Mouse (Mus musculus) liver, embryonic 14.5 days (tissue): ENCODE results near the gene Mtus2. TPM values are rescaled to one million over a fixed set of nuclear protein-coding genes. Genes with fewer than 3 reads are reported as not detected.

Experiments used
- ATAC-seq: fragments of 200-750 bp; cut with Nextera tagmentation; 2 replicates; pipeline ENCODE4 v1.8.0; 2017; ENCODE audit warnings: moderate number of reproducible peaks, mild to moderate bottlenecking, moderate library complexity; ENCODE audit not compliant: insufficient read depth
- DNase-seq, 3 experiments: peaks; one replicate each; pipeline ENCODE4 v3.0.0-alpha.2; 2012 to 2013; ENCODE audit warnings: low read depth in 3 of 3, low spot score in 3 of 3
- H3K27ac ChIP-seq: fragments of 300-500 bp; sonication (generic); 2 replicates; pipeline ENCODE4 v1.5.1; 2014; ENCODE audit warnings: moderate library complexity, mild to moderate bottlenecking, control low read depth, inconsistent platforms
- H3K27me3 ChIP-seq: fragments of 300-500 bp; sonication (generic); 2 replicates; pipeline ENCODE4 v1.6.1; 2014; ENCODE audit warnings: mild to moderate bottlenecking, low read length, moderate library complexity; ENCODE audit not compliant: control insufficient read depth, insufficient read depth
- H3K36me3 ChIP-seq: fragments of 300-500 bp; sonication (generic); replicated peaks from 2 replicates; pipeline ENCODE4 v1.6.1; 2014; ENCODE audit warnings: low read depth; ENCODE audit not compliant: control insufficient read depth, insufficient read depth
- H3K4me1 ChIP-seq, 2 experiments: fragments of 200-500 bp in 1 of 2; fragments of 300-500 bp in 1 of 2; sonication (generic) in 1 of 2; replicated peaks; 2 replicates each; pipeline ENCODE4 v1.6.1; 2012 to 2014; ENCODE audit warnings: antibody characterized with exemption in 1 of 2, inconsistent platforms in 1 of 2, low read length in 1 of 2; ENCODE audit not compliant: control insufficient read depth in 2 of 2, insufficient read depth in 2 of 2
- H3K4me2 ChIP-seq: fragments of 300-500 bp; sonication (generic); 2 replicates; pipeline ENCODE4 v1.6.1; 2014; ENCODE audit warnings: low read depth, mild to moderate bottlenecking, control low read depth, moderate library complexity
- H3K4me3 ChIP-seq, 2 experiments: fragments of 200-500 bp in 1 of 2; fragments of 300-500 bp in 1 of 2; sonication (generic) in 1 of 2; 2 replicates each; pipeline ENCODE4 v1.5.1; 2012 to 2014; ENCODE audit warnings: low read depth in 2 of 2, low read length in 2 of 2, mild to moderate bottlenecking in 2 of 2, control low read depth in 1 of 2, inconsistent platforms in 1 of 2, moderate library complexity in 1 of 2; ENCODE audit not compliant: insufficient read depth in 1 of 2
- H3K9ac ChIP-seq: fragments of 300-500 bp; sonication (generic); replicated peaks from 2 replicates; pipeline ENCODE4 v1.6.1; 2014; ENCODE audit warnings: mild to moderate bottlenecking, control low read depth, moderate library complexity
- H3K9me3 ChIP-seq: fragments of 300-500 bp; sonication (generic); 2 replicates; pipeline ENCODE4 v1.6.1; 2016; ENCODE audit warnings: low read length, mixed read lengths; ENCODE audit not compliant: control insufficient read depth
- CTCF ChIP-seq: IDR thresholded peaks from 2 replicates; pipeline ENCODE4 v1.5.1; 2016; ENCODE audit warnings: antibody characterized with exemption, low read depth, control low read depth
- EP300 ChIP-seq: IDR thresholded peaks from 2 replicates; pipeline ENCODE4 v1.6.1; 2016; ENCODE audit warnings: antibody characterized with exemption, low read depth
- WGBS: fragments of 180-500 bp; shearing (Covaris S2); extraction: QIAGEN DNeasy Blood & Tissue Kit; methylation state at CpG from one replicate; pipeline ENCODE4 v1.1.7; 2014; ENCODE audit not compliant: insufficient replicate concordance; 5-methylcytosine and 5-hydroxymethylcytosine counted together
- polyA plus RNA-seq, 2 experiments: library from polyadenylated mRNA; depleted of rRNA in 1 of 2; stranded (reverse) in 1 of 2; unstranded in 1 of 2; fragments of >200 nt; fragmentation: Nextera tagmentation in 1 of 2; extraction: Ambion mirVana in 1 of 2; gene quantifications; 2 replicates each; pipeline versions ENCODE4 v1.2.1 to v1.2.3; 2012 to 2014

Mtus2 gene
- polyA plus RNA-seq, 2 experiments, result 0.48 to 0.80 TPM

- Histone ChIP-seq H3K36me3 (no peaks in the 10 kb centered on the region), H3K9ac (no peak overlapping the region), H3K4me3 (no peak overlapping the region), H3K27ac (no peak overlapping the region), H3K4me1 (no peaks in the 10 kb centered on the region), H3K27me3 (no peaks in the 10 kb centered on the region), H3K9me3 (no peaks in the 10 kb centered on the region), H3K4me2 (no peak overlapping the region)
- ATAC-seq (no peak), DNase-seq (no peak)
- WGBS, result 74% methylated on average over 3 of the region's 3 CpGs
- TF ChIP-seq EP300 (no peak), CTCF (no peak)
These were observed 184.5 kb downstream of the Mtus2 start for GRCm38 (mm10) chr5:148141662-148142061.

- Histone ChIP-seq H3K9me3 (no peaks in the 10 kb centered on the region), H3K36me3 (no peaks in the 10 kb centered on the region), H3K4me3 (no peak overlapping the region), H3K27ac (no peak overlapping the region), H3K9ac (no peak overlapping the region), H3K27me3 (no peaks in the 10 kb centered on the region), H3K4me2 (no peak overlapping the region), H3K4me1 (no peaks in the 10 kb centered on the region)
- no peak for TF ChIP-seq EP300
- TF ChIP-seq CTCF, result no peak
- no peak for ATAC-seq
- DNase-seq, result no peak
- WGBS, result 62% methylated on average over 12 of the region's 12 CpGs
These were observed 189.2 kb downstream of the Mtus2 start for GRCm38 (mm10) chr5:148146200-148146823.

DNA sequence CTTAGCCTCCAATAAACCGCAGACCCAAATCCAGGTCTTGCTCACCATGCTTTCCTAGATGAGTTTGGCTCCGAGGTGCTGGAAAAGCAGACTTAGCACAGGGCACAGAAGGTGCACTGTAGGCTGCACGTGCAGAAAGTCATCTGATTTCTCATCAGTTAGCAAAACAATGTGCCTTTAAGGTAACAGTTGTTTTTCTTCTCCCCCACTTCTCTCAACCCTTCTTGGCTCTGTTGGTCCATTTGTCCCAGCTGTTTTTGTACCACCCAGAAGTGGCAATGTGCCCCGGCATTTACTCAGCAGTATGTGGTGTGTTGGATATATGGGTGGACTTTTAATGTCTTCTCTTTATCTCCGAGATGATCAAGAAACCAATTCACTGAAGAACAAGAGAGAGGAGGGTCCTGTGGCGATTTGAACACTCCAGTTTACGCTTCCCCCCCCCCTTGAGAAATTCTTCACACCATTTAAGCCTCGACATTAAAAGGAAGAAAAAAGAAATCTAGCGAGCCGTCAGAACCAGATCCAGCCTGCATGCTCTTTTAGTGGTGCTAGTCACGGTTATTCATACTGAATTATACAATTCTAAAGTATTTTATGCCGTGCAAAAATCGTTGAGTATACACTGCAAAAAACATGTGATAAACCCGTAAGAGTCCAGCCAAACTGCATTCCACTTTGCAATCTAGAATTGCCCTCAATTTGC, 194.9 kb downstream of the Mtus2 start:
- no peak overlapping the region for H3K4me2 ChIP-seq
- no peak overlapping the region for H3K27ac ChIP-seq
- no peak overlapping the region for H3K4me3 ChIP-seq
- H3K36me3 ChIP-seq, result no peaks in the 10 kb centered on the region
- ATAC-seq (no peak), DNase-seq (no peak)
- WGBS, result 68% methylated on average over 14 of the region's 14 CpGs
- no peak overlapping the region for H3K9ac ChIP-seq
- no peaks in the 10 kb centered on the region for H3K27me3 ChIP-seq
- H3K4me1 ChIP-seq, result no peaks in the 10 kb centered on the region
- H3K9me3 ChIP-seq, result no peaks in the 10 kb centered on the region
- TF ChIP-seq EP300 (no peak), CTCF (no peak)

DNA sequence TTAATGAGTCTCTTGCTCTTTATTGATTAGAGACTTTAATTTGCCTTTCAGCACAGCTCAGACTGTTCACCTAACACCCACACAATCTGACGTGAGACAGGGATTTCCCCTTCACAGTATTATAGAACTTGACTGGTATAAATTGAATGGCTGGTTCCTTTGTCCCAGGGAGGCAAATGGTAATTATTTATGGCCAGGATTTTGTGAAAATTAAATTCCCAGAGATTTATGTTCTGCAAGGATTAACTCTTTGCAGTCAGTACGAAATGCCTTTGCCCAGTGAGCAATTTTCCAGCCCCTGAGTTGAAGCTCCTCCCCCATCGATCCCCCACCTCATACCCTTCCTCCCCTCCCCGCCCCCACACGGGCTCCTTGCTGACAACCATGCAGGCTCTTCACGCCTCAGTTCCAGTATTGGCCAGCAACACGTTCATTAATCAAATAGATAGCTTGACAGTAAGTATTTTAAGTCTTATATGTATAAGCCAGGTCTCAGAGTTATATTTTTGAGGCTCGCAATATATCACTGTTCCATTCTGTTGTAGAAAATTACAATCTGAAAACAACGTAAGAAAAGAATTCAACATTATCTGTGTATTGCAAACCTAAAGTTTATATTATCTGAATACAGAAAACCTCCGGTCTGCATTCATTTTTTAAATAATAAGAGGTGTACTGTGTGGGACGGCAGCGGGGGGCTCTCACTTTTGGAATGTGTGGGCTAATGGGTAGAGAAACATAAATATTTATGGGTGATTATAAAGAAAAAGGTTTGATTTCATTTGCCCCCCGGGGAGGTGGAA, 195.7 kb downstream of the Mtus2 start:
- H3K9me3 ChIP-seq, result no peaks in the 10 kb centered on the region
- H3K9ac ChIP-seq, result no peak overlapping the region
- no peak overlapping the region for H3K4me2 ChIP-seq
- H3K27ac ChIP-seq, result no peak overlapping the region
- no peak overlapping the region for H3K4me3 ChIP-seq
- WGBS, result 59% methylated on average over 13 of the region's 13 CpGs
- no peak for TF ChIP-seq EP300
- TF ChIP-seq CTCF, result no peak
- no peaks in the 10 kb centered on the region for H3K4me1 ChIP-seq
- no peaks in the 10 kb centered on the region for H3K27me3 ChIP-seq
- H3K36me3 ChIP-seq, result no peaks in the 10 kb centered on the region
- ATAC-seq (no peak), DNase-seq (no peak)

GRCm38 (mm10) chr5:148153403-148153713, 196.2 kb downstream of the Mtus2 start:
- no peaks in the 10 kb centered on the region for H3K4me1 ChIP-seq
- no peak overlapping the region for H3K9ac ChIP-seq
- 67% methylated on average over 9 of the region's 9 CpGs for WGBS
- ATAC-seq, result no peak
- H3K4me2 ChIP-seq, result no peak overlapping the region
- H3K4me3 ChIP-seq, result no peak overlapping the region
- no peaks in the 10 kb centered on the region for H3K36me3 ChIP-seq
- no peaks in the 10 kb centered on the region for H3K27me3 ChIP-seq
- TF ChIP-seq CTCF (no peak), EP300 (no peak)
- no peak overlapping the region for H3K27ac ChIP-seq
- no peak for DNase-seq
- no peaks in the 10 kb centered on the region for H3K9me3 ChIP-seq
